Mouse (Mus musculus) right cerebral cortex, postnatal 25 days (tissue): ENCODE measurements around the gene Kitl.

Experiments used
- DNase-seq: peaks from one replicate; pipeline ENCODE4 v3.0.0; 2022

The Kitl gene

GRCm38 (mm10) chr10:100030980-100031516, 15.6 kb downstream of the Kitl start:
- no peak for DNase-seq

DNA sequence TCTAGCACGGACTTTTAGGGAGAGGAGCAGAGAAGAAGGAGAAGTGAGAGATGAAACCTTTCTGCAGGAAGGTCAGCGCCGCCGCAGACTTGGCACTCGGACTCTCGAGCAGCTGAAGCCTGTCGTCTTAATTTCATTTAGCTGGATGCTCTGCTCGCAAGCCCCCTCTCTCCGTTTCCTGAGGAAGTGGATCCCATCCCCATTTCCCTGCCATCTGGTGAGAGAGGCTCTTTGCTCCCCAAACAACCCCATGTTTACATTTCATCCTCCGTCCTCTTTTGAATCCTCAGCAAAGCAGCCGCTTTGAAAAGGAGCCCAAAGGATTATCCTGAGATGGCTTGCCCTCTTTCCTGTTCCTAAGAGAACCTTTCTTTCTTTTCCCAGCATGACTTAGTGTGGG, 16.2 kb downstream of the Kitl start:
- no peak for DNase-seq

DNA sequence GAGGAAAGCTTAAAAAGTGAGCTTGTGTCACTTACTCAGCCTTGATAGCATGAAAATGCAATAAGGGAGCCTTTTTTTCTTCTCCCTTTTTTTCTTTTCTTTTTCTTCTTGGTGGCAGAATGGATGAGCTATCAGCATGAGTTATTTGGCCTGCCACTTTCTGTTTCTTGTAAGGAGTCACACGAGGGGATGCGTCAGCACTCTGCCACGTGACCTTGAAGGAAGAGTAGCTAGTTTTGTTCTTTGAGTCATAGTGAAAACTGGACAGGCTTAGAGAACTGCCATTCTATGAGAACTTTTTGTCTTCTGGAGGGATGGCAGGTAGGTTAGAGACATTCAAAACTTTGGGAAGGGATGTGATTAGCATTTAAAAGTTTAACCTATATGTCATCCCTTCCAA, 17.1 kb downstream of the Kitl start:
- DNase-seq = no peak

DNA sequence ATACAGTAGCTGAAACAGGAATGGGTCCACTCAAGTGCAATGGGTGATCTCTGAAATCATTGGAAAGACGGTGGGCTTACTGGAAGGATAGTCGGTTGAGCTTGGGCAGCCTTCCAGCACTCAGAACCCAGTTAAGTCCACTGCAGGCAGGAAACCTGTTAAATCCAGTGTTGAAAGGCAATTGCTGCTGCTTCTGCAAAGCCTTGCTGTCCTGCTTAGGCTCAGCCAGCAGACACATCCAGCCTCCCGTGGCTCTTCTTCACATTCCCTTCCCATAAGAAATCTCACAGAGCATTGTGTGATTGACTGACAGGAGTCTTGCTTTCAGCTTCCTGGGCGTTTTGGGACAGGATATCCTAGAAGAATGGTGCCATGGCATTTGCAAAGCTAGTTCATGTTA, 20.6 kb downstream of the Kitl start:
- DNase-seq = no peak

DNA sequence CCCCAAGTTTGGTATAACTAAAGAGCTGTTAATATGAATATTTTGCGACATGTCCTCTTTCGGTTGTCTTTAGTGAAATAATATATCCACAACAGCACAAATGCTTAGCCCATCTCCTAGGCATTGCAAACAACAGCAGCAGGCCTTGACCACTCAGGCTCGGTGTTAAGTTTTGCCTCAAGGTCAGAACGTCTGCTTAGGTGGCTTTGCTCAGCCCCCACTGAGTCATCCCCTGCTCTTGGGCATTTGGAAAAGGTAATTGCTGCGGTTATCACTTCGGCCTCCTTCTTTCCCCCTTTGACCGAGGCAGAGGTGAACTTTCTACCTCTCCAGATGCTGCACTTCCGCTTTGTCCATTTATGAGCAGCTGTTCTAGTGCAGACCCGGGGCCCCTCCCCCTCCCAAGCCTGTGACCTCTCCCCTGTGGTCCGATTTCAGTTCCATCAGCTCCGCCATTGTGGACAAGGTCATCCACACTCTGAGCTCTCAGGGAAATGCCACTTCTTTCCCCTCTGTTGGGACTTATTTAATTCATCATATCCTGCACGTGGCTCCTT, 23.0 kb downstream of the Kitl start:
- no peak for DNase-seq

DNA sequence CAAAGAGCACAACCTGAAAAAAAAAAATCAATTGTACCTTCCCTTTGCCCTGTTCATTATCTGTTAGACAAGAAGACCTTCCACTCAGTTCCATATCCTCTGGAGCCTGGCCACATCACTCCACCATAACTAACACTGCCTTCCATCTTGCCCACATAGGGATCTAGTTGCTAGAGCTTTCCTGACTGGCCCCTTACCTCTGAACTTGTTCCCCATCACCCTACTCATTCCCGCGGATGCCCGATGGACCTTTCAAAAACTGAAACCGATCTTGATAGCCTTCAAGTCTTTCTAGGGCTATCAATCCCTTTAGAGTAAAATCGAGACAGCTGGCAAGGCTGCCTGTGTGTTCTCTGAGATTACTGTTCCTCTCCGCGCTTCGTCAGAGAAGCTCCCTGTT, 23.6 kb downstream of the Kitl start:
- DNase-seq = no peak

DNA sequence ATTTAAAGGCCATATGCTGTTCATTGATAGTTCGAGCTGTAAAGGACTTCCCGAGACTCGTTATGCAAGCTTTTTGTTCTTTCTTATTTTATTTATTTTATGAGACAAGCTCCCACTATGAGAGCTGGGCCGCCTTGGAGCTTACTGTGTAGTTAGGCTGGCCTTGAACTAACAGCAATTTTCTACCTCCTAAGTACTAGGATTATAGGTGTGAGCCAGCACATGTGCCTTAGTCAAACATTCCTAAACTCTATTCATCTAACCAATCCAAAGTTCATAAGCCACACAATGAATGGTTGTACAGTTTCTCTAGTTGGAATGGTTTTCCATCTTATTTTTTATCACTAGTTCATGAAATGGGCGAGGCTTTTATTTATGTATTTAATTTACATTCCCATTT, 28.3 kb downstream of the Kitl start:
- no peak for DNase-seq

- DNase-seq = no peak
Observed at GRCm38 (mm10) chr10:100044153-100044552, 28.7 kb downstream of the Kitl start.

GRCm38 (mm10) chr10:100051146-100051783, 35.8 kb downstream of the Kitl start:
- DNase-seq = no peak

GRCm38 (mm10) chr10:100052404-100052803, 37.0 kb downstream of the Kitl start:
- no peak for DNase-seq

GRCm38 (mm10) chr10:100052911-100053310, 37.5 kb downstream of the Kitl start:
- no peak for DNase-seq

DNA sequence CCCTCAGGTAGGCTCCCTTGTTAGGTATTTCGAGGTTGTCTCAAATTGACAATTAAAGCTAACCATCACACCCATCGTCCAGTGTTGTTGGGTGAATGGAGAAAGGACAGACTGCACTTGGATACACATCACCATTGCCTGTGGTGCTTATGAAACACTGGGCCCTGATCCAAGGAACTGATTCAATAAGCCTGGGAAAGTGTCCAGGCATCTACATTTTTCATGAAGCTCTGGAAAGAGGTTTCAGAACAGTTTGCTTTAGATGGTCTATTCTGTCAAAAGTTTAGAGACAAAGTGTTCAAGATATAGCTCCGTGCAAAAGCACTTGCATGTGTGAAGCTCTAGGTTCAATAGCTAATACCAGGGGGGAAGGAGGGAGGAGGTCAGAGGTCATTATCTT, 38.6 kb downstream of the Kitl start:
- DNase-seq = peak; percentile 67

- DNase-seq = no peak
Observed at GRCm38 (mm10) chr10:100055082-100055481, 39.7 kb downstream of the Kitl start.

DNA sequence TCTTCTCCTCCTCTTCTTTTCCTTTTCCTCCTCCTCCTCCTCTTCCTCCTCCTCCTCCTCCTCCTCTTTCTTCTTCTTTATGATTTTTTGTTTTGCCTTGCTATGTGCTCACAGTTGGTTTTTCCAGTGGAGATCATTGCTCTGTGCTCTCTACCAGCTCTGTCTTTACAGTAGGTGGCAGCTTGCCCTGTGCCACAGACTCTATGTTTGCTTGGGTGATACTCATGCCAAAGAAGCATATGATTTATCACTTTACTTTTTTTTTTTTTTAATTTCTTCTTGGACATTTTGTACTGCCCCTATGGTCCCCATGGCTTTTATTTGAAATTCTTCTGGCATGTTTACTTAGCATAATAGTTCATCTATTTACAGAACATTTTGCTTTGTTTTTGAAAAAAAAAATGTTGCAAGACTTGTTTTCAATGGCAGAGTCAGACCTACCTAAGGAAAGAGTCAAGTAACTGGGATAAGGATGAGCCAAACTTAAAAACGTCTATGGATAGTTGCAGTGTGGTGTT, 41.7 kb downstream of the Kitl start:
- no peak for DNase-seq

DNA sequence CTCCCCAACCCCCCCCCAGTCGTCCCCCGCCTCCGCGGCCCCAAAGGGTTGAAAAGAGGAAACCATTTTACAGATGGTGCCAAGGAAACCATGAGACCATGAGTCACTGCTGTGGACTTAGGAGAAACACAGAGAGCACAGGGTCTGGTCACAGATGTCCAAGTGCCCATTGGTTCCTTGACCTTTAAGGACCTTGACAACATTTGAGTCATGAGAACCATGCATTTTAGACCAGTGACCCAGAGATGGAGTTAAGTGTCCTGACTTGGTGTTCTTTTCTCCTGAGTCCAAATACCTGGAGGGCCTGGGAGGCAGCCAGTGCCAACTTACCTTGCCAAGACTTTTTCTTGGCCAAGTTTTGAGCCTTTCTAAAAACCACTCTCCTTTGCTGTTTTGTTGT, 43.9 kb downstream of the Kitl start:
- no peak for DNase-seq

DNA sequence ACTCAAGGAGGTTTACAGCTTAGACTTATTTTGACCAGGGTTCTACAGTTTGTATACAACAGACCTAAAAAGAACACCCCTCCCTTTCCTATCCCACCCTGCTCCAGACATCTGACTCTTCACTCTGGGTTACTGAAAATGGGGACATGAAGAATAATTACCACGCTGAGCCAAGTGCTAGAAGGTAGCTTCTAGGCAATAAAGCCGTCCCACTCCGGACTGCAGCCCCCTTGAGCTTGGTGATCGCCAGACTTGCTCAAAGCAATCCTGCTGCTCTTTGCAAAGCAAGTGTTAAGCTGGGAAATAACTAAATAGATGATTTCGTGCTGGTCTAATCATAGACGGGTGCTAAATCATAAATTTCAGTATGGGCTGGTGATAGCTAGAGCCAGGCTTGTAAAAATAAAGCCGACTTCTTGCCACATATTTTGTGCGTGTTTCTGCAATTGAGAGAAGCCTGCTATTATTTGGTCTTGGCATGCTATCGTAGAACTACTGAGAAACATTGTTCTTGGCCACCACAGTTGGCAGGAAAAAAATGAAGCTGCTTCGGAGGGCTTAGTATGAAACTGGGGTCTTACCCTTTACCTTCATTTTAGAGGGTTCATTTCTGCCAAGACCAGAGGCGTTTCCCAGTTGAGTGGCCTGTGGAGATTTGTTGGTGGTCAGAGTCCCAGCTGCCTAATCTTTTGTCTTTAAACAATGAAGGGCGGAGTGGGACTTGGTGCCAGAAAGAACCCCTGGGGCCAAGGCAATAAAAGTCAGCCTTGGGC, 50.3 kb downstream of the Kitl start:
- no peak for DNase-seq

DNA sequence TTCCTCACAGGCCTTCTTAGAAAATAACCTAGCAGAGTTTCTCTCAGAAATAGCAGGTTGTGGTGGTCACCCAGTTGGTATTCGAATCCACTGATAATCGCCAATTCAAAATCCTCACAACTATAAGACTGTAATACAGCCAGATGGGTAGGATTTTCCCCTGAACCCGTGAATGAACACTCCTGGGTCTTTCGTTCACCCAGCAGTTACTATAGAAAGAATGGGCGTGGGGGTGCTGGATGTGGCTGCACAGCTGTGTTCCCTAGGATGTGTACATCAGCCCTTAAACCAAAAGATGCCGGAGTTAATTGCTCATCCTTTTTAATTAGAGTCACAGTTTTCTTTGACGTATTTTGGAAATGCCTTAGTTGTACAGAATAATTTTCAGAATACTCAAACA, 50.9 kb downstream of the Kitl start:
- DNase-seq = no peak

DNA sequence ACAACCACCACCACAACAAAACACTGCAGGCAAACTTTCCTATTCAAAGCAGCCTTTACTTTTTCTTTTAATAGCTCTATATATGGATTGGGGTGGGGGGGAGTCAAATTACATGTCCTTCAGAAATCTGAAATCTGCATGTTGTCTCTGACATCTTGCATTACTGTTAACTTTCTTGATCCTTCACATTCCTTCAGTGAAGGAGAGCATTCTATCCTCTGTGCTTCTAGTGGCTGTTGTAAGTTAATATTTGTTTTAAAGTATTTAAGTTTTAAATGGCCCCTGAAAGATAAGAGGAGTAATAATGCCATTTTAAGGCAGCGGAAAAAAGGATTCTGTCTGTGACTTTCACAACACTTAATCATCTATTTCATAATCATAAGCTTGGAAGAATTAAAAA, 57.2 kb downstream of the Kitl start:
- no peak for DNase-seq

- no peak for DNase-seq
Observed at GRCm38 (mm10) chr10:100073092-100073491, 57.7 kb downstream of the Kitl start.

- no peak for DNase-seq
Observed at GRCm38 (mm10) chr10:100101115-100101514, 85.7 kb downstream of the Kitl start.

GRCm38 (mm10) chr10:100111209-100111608, 95.8 kb downstream of the Kitl start:
- no peak for DNase-seq

DNA sequence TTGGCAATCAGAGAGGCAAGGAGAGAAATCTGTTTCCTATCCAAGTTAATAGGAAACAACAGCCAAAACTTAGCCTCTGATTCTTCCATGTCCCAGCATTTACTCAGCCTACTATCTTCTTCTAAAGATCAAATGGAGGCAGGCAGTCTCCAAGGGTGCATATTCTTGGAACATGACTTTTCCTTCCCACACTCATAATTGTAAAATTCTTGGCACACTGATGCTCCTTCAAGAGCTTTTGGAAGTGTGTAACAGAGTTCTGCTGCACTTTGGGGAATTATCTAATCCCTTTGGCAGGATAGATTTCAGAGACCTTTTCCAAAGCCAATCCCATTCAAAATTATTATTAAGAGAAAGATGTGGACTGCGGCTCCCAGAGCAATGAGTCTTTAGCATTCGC, 100.1 kb downstream of the Kitl start:
- no peak for DNase-seq

- DNase-seq = no peak
Observed at GRCm38 (mm10) chr10:100124452-100124851, 109.0 kb downstream of the Kitl start.
